Mouse (Mus musculus): ENCODE results near the gene Avil.

Gene Avil

DNA sequence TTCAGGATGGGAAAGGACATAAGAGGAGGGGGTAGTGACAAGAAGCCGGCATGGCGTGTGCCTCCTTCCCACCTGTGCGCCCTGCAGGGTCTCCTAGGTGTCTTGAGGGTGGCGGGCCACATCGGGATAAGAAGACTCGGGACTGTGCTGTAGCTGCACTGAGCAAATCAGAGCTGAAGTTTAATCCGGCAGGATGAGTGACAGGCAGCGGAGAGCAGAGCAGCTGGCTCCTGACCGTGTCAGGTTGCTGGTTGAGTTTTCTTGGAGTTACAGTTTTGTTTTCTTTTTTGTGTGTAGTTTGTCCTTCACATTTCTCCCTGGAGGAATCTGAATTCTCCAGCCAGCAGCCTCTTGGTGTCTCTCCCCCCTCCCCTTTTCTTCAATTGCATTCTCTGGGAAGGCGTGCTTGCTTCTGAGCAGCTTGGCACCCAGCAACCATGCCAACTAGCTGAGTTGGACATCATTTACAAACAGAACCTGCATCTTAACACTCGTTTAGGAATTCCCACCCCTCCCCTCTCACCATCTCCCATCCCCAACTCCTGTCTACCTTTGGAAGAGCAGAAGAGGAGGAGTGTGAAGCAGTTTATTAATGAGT is 19.5 kb upstream of the Avil start:
- DNase-seq (ENCODE audit: low read depth, low spot score): no peak

DNA sequence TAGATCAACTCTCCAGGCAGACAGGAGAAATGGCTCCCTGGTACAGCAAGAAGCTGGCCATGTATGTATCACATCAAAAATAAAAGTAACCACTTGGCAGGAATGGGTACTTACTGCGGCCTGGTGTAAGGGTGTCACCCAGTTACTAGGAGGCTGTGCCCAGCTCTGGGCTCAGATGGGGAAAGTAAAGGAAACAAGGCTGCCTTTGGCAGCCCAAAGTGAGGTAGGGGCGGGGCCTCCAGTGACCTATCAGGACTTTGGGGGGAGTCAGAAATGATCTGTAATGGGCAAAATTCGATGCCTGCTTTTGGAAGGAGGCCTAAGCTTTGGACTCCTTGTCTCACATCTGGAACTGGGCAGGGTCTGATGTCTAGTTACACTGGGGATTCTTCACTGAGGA is 18.8 kb upstream of the Avil start:
- DNase-seq (ENCODE audit: low read depth, low spot score): no peak

GRCm38 (mm10) chr10:126983193-126983725 is 17.2 kb upstream of the Avil start:
- DNase-seq (ENCODE audit: low read depth, low spot score): no peak

DNA sequence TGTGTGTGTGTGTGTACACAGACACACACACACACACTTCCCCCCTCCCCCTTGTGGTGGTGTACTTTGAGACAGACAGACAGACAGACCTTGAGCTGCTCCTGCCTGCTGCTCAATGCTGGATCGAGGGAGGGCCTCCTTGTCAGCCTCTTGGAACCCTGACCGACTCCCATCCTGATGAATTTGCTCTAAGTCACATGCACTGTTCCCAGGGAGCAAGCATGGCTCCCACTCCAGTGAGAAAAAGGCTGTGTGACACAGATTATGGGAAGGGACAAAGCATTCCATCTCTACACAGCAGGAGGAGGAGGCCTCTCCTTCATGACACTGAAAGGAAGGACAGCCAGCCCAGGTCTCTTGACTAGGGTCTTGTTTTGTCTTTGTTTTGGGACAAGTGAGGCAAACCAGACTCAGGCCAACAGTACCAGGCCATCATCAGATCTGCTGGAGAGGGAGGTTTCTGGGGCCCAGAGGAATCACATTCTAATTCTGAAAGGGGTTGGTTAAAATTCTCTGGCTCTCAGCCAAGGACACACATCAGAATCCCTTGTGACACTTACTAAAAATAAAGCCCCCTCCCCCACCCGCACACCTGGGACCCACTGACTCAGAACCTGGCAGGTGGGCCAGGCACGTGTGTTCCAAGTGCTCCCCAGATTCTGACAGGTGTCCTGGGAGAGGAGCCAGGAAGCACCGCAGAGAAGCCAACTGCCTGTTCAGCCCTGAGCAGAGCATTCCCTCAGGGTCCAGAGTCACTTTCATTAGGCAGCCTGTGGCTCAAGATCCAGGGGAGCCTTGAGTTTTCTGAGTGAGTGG is 16.1 kb upstream of the Avil start:
- no peak for DNase-seq (ENCODE audit: low read depth, low spot score)

DNA sequence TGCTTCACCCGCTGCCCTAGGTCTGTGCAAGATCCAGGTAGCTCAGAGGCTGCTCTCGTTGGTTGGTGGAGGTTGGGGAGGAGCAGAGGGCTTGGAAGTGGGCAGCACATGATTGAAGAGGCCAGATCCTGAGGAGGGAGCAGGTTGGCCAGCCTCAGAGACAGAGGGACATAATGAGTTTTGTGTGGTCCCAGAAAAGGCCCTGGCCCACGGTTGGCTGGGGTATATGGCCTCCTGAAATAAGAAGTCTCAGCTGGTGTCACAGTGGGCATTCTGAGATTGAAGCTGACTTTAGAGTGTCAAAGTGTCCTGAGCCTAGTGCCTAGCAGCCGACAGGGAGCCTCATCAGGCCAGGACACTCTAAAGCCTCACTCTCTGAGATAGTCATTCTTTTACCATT is 15.4 kb upstream of the Avil start:
- no peak for DNase-seq (ENCODE audit: low read depth, low spot score)

GRCm38 (mm10) chr10:126985579-126985978 is 14.9 kb upstream of the Avil start:
- DNase-seq (ENCODE audit: low read depth, low spot score): no peak

- DNase-seq (ENCODE audit: low read depth, low spot score): peak; percentile 61
These were observed 14.0 kb upstream of the Avil start for GRCm38 (mm10) chr10:126986541-126986961.

GRCm38 (mm10) chr10:126987183-126988118 is 13.1 kb upstream of the Avil start:
- DNase-seq (ENCODE audit: low read depth, low spot score): no peak

- no peak for DNase-seq (ENCODE audit: low read depth, low spot score)
These were observed 11.9 kb upstream of the Avil start for GRCm38 (mm10) chr10:126988513-126989165.

DNA sequence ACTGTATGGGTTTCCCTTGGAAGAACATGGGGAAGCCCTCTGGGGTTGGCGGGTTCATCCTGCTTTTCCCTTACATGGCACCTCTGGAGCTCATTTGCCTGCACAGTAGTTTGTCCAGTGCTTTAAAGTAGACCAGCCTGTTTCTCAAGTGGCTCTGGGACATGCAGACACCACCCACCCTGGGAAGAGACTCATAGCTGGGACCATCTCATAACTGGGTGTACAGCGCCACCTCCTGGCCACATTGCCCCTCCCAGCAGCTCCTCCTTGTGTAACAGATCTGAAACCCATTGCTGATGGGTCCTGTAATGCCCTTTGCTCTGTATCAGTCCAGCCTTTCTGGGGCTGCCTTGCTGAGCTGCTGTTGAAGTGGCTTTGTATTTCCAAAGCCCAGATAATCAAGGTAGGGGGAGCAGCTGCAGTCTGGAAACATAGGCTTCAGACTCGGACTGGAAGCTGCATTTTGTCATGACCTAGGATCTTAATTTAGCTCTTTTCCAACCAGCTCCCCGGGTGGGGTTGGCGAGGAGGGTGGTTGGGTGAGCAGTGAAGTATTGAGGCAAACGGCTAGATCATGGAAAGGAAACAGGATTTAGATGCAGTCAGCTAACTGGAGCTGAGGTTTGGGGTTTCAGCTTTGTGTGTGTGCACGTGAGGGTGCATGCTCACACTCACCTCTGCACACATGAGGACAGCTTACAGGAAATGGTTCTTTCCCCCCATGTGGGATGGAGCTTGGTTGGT is 10.0 kb upstream of the Avil start:
- DNase-seq (ENCODE audit: low read depth, low spot score): peak; percentile 92

DNA sequence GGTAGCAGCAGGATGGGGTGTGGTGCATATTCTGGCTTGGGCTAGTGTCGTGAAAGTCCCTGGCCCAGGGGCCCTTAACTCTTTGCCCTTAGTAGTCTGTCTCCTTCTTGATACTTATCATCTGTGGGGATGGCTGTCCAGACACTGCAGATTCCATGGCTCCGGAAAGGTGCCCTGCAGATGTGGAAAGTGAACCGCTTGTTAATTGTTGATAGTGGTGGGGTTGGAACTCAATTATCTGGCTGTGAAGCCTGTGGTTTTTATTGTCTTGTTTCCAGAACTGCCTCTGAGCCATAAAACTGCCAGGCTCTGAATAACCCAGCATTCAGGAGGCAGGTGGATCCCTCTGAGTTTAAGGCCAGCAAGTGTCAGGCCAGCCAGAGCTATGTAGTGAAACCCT is 8.8 kb upstream of the Avil start:
- DNase-seq (ENCODE audit: low read depth, low spot score): no peak

DNA sequence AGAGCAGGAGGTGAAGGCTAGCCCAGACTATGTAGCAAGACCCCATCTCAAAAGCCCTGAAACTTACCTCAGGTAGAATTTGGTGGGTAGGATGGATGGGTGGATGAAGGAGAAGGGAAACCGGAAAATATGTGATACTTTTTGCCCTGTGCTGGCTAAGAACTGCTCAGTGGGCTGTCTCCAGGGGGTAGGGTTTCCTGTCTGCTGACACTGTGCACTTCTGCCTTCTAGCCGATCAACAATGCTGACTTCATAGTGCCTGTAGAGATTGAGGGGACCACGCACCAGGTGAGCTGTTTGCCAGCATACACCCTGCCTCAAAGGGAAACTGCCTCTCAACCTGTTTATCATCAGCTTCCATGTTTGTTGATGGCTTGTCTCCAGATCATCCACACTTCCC is 6.9 kb upstream of the Avil start:
- no peak for DNase-seq (ENCODE audit: low read depth, low spot score)

DNA sequence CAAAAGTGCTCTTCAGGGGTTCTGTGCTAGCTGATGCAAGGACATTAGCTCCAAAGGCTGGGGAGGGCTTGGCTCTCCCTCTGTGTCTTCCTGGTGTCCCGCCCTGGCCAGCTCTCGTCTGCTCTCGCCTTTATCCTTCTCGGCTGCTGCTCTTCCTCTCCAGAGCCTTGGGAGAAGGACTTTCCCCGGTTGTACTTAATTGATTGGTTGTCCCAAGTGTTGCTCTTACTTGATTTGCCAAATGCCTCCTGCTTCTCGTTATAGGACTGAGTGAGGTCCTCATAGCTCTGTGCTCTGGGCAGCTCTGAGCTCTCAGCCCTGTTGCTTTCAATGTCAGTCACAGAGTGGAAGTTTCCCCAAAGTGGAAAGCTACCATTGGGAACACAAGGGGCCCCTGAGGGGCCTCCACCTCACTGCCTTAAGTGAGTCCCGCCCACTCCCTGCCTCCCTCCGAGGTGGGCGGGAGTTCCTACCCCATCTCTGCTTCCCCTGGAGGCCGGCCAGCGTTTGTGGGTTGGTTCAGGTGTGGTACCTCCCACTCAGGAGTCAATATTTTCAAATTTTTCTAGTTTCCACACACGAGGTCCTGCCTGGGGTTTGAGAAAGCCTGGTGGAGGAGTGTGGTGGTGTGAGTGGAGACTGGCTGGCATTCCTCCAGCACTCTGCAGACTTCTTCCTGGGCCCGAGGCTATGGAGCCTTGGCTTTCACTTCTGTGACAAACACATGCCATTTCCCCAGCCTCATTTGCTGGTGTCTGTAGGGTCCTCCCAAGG is 3.0 kb upstream of the Avil start:
- DNase-seq (ENCODE audit: low read depth, low spot score): no peak

DNA sequence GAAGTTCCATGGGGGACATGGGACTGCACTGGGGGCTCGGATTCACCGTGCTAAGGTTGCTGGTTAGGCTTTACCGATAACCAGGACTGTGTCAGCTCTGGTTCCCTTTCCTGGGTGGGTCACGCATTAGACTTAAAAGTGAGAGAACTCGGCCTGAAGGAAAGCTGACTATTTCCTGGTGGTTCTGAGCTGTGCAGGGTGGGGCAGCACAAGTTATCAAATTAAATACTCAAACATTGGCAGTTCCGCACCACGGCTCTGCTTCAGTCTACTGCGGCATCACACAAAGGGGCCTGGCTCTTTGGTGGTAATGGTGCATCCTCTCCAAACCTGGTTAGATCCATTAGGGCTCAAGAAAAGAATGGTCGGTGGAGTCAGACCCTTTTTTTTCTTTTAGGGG is 788 bp downstream of the Avil start:
- DNase-seq (ENCODE audit: low read depth, low spot score): no peak

GRCm38 (mm10) chr10:127002056-127002455 is 1.5 kb downstream of the Avil start:
- DNase-seq (ENCODE audit: low read depth, low spot score): no peak

DNA sequence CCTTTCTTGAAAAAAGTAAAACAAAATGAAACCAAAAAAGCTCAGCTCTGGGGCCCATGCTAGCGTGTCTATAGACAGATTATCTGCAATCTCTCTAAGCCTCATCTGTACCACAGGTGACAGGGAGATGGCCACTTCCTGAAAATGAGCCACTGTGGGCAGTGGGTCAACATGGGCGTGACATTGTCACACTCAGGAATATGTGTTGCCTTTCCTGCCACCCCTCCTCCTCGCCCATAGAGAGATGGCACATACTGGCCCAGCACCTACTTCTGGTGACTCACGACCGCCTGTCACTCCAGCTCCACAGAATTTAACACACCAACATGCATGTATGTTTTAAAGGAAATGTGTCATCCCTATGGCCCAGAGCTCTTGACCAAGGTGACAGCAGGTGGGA is 2.3 kb downstream of the Avil start:
- no peak for DNase-seq (ENCODE audit: low read depth, low spot score)

DNA sequence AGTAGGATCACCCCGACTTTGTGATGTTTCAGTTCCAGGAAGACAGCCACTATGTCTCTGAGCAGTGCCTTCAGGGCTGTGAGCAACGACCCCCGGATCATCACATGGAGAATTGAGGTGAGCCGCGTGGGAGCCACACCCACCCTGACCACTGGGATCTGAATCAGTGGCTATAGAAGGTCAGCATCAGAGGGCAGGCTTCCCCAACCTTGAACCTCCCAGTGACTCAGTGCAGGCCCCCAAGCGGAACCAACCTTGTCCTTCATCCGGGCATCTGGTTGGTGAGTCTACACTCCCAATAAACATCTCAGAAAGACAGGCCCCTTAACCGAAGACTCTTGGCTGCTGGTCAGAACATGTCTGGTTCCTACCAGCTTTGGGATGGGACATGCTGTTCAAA is 2.8 kb downstream of the Avil start:
- no peak for DNase-seq (ENCODE audit: low read depth, low spot score)

GRCm38 (mm10) chr10:127003806-127004205 is 3.3 kb downstream of the Avil start:
- DNase-seq (ENCODE audit: low read depth, low spot score): no peak

GRCm38 (mm10) chr10:127016488-127016887 is 16.0 kb downstream of the Avil start:
- no peak for DNase-seq (ENCODE audit: low read depth, low spot score)

- DNase-seq (ENCODE audit: low read depth, low spot score): no peak
These were observed 16.6 kb downstream of the Avil start for GRCm38 (mm10) chr10:127017071-127017470.
